Mouse (Mus musculus) C2C12 (cell line): ENCODE measurements around the gene Sprr2k. TPM values are rescaled to one million over a fixed set of nuclear protein-coding genes. Genes with fewer than 3 reads are reported as not detected.

Experiments used
- H3K27me3 ChIP-seq: one replicate; pipeline ENCODE4 v1.6.1; 2011; ENCODE audit not compliant: control insufficient read depth, insufficient read depth, insufficient read length
- H3K36me3 ChIP-seq: one replicate; pipeline ENCODE4 v1.6.1; 2011; ENCODE audit not compliant: control insufficient read depth, insufficient read depth
- H3K4me3 ChIP-seq: one replicate; pipeline ENCODE4 v1.5.1; 2011; ENCODE audit warnings: mild to moderate bottlenecking, control low read depth; ENCODE audit not compliant: poor library complexity, insufficient read depth, severe bottlenecking
- H3K79me2 ChIP-seq: one replicate; pipeline ENCODE4 v1.6.1; 2011; ENCODE audit not compliant: control insufficient read depth, insufficient read depth
- H3K79me3 ChIP-seq: one replicate; pipeline ENCODE4 v1.6.1; 2011; ENCODE audit warnings: low read depth, control low read depth
- H3ac ChIP-seq: one replicate; pipeline ENCODE3; 2011; ENCODE audit warnings: low read depth; ENCODE audit not compliant: control insufficient read depth, insufficient read length
- CEBPB ChIP-seq: IDR thresholded peaks from one replicate; pipeline ENCODE4 v1.6.1; 2011; ENCODE audit warnings: low read depth, mild to moderate bottlenecking, control low read depth, moderate library complexity
- CTCF ChIP-seq: IDR thresholded peaks from one replicate; pipeline ENCODE4 v1.5.1; 2011; ENCODE audit not compliant: control insufficient read depth, insufficient read depth, insufficient read length
- FOSL1 ChIP-seq: IDR thresholded peaks from one replicate; pipeline ENCODE4 v1.8.0; 2011; ENCODE audit warnings: mild to moderate bottlenecking, low read length; ENCODE audit not compliant: poor library complexity, insufficient read depth, severe bottlenecking
- MAX ChIP-seq: IDR thresholded peaks from one replicate; pipeline ENCODE4 v1.6.1; 2011; ENCODE audit warnings: mild to moderate bottlenecking, control low read depth
- MYOD1 ChIP-seq: IDR thresholded peaks from one replicate; pipeline ENCODE4 v1.6.1; 2011; ENCODE audit warnings: low read depth; ENCODE audit not compliant: control insufficient read depth, insufficient read length
- MYOG ChIP-seq: IDR thresholded peaks from one replicate; pipeline ENCODE4 v1.6.1; 2011; ENCODE audit not compliant: control insufficient read depth, insufficient read length; ENCODE audit errors: extremely low read depth
- USF1 ChIP-seq: IDR thresholded peaks from one replicate; pipeline ENCODE4 v1.6.1; 2011; ENCODE audit warnings: low read depth, mild to moderate bottlenecking, control low read depth, moderate library complexity
- long read RNA-seq, 2 experiments: library from polyadenylated mRNA; unstranded; transcript quantifications; one replicate each; pipeline ENCODE4 v2.0.0; 2019 to 2020
- polyA plus RNA-seq: library from polyadenylated mRNA; unstranded; fragments of >200 nt; fragmentation: generic; extraction: Trizol; gene quantifications from one replicate; pipeline ENCODE4 v1.2.1, GENCODE M21; 2012; ENCODE audit warnings: missing spikeins

The Sprr2k gene
- 4.0 TPM for polyA plus RNA-seq
- long read RNA-seq, experiment 1, result 0 reads
- long read RNA-seq, experiment 2, result 0 reads

DNA sequence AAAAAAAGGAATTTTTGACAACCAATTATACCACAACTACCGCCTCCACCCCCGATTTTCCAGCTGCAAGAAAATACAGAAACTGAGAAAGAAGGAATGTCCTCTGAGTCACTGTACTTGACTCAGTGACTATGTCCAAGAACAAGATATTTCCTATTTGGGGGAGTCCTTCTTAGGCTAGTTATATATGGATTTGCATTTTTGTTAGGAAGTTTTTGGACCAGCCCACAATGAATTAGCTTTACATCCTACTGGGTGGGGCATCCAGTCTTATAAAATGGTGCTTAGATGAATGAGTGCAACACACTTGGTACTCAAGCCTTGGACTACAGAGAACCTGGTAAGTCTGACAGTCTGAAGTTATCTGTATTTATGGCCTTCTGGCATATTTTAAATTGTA, at the start of gene Sprr2k:
Sprr2k (plus strand) TSS at position 301 of the 400 bp plus-strand sequence.
- Histone ChIP-seq H3K4me3 (no peak within 1 kb of the TSS), H3K36me3 (no peaks in the 10 kb centered on the region), H3K79me2 (no peaks in the 10 kb centered on the region), H3K79me3 (no peaks in the 10 kb centered on the region), H3ac (no peak within 1 kb of the TSS), H3K27me3 (no peaks in the 10 kb centered on the region)
- no peak for TF ChIP-seq MAX
- no peak for TF ChIP-seq FOSL1
- TF ChIP-seq CEBPB, result no peak
- TF ChIP-seq MYOG, result no peak
- TF ChIP-seq USF1, result no peak
- no peak for TF ChIP-seq CTCF
- no peak for TF ChIP-seq MYOD1

DNA sequence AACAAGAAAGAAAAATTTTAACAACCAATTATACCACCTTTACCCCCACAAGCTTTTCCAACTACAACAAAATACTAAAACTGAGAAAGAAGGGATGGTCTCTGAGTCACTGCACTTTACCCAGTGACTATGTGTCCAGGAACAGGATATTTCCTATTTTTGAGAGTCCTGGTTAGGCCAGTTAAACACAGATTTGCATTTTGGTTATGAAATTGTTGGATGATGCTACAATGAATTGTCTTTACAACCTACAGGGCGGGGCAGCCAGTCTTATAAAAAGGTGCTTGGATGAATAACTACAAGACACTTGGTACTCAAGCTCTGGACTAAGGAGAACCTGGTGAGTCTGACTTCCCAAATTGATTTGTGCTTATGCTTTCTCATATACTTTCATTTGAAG, 47.0 kb upstream of the Sprr2k start, which contains the start of gene Sprr2h:
Sprr2h (plus strand) TSS at position 301 of the 400 bp plus-strand sequence.
- H3K4me3 ChIP-seq, result no peak within 1 kb of the TSS

GRCm38 (mm10) chr3:92394301-92394700, 38.1 kb upstream of the Sprr2k start:
- Histone ChIP-seq H3K79me3 (no peaks in the 10 kb centered on the region), H3ac (no peak overlapping the region), H3K4me3 (no peak overlapping the region), H3K27me3 (no peaks in the 10 kb centered on the region), H3K79me2 (no peaks in the 10 kb centered on the region), H3K36me3 (no peaks in the 10 kb centered on the region)
- no peak for TF ChIP-seq CEBPB

More for the DNA sequence above, 47.0 kb upstream of the Sprr2k start, which contains the start of gene Sprr2h:
- Histone ChIP-seq H3K79me2 (no peaks in the 10 kb centered on the region), H3K27me3 (no peaks in the 10 kb centered on the region), H3ac (no peak within 1 kb of the TSS), H3K79me3 (no peaks in the 10 kb centered on the region), H3K36me3 (no peaks in the 10 kb centered on the region)
- no peak for TF ChIP-seq MYOG
- TF ChIP-seq CEBPB, result no peak
- TF ChIP-seq CTCF, result no peak
- no peak for TF ChIP-seq MAX
- TF ChIP-seq USF1, result no peak
- TF ChIP-seq FOSL1, result no peak
- no peak for TF ChIP-seq MYOD1

DNA sequence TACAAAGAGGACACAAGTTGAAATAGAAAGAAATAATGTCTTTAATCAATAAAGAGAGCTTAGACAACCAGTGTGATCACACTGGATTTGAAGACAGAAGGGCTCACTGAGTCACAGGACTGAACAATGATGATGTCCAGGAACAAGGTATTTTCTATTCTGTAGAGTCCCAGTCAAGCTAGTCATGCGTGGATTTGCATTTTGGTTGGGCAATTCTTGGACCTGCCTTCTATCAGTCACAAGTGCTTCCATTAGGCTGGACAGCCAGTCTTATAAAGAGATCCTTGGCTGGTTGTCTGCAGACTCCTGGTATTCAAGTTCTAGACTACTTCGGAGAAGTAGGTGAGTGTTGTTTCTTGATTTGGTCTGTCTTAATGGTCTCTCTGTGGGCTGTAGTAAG, 24.7 kb upstream of the Sprr2k start, which contains the start of gene Sprr2i:
Sprr2i (plus strand) TSS at position 301 of the 400 bp plus-strand sequence.
- no peaks in the 10 kb centered on the region for H3K27me3 ChIP-seq
- H3K4me3 ChIP-seq, result no peak within 1 kb of the TSS
- TF ChIP-seq MYOD1 (no peak), MYOG (no peak), MAX (no peak), FOSL1 (no peak), USF1 (no peak), CTCF (no peak), CEBPB (no peak)
- H3K79me3 ChIP-seq, result no peaks in the 10 kb centered on the region
- no peaks in the 10 kb centered on the region for H3K36me3 ChIP-seq
- H3K79me2 ChIP-seq, result no peaks in the 10 kb centered on the region
- H3ac ChIP-seq, result no peak within 1 kb of the TSS

DNA sequence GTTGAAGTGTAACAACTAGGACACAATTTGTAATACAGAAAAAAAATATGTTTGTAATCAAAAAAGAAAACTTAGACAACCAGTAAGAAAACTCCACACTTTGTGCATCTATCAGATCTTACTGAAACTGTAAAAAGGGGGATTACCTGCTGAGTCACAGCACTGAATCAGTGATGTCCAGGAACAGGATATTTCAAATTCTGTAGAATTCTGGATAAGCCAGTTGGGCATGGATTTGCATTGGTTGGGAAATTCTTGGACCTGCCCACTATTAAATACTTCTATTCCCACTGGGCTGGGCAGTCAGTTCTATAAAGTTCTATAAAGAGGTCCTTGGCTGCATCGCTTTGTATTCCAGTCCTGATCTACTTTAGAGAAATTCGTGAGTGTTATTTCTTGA, 14.6 kb upstream of the Sprr2k start, which contains the start of gene Sprr2j-ps:
Sprr2j-ps (plus strand) TSS at position 301 of the 400 bp plus-strand sequence.
- Histone ChIP-seq H3K79me3 (no peaks in the 10 kb centered on the region), H3K79me2 (no peaks in the 10 kb centered on the region), H3K27me3 (no peaks in the 10 kb centered on the region), H3K4me3 (no peak within 1 kb of the TSS), H3ac (no peak within 1 kb of the TSS), H3K36me3 (no peaks in the 10 kb centered on the region)
- no peak for TF ChIP-seq MYOD1
- TF ChIP-seq MAX, result no peak
- no peak for TF ChIP-seq MYOG
- TF ChIP-seq FOSL1, result no peak
- TF ChIP-seq USF1, result no peak
- TF ChIP-seq CEBPB, result no peak
- TF ChIP-seq CTCF, result no peak

DNA sequence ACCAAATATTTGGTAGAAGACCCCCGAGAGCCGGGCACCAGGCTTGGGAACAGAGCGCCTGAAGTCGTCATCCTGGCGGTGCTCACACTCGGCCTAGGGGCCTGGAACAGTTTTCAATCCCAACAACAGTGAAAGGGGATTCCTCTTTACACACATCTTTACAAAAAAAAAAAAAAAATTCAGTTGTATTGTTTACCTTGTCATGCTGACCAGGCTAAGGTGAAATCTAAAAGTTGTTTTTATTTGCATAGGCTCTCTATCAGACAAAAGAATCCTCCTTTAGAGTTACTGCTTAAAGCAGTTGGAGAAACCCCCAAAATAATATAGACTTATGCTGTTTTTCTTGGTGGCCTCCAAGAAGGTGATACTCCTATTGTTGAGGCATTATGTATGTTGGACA, 3.1 kb upstream of the Sprr2k start, which contains the start of gene Gm9774:
Gm9774 (minus strand) TSS at position 101 of the 400 bp plus-strand sequence.
- Histone ChIP-seq H3K36me3 (no peaks in the 10 kb centered on the region), H3K79me3 (no peaks in the 10 kb centered on the region), H3ac (no peak within 1 kb of the TSS), H3K4me3 (no peak within 1 kb of the TSS), H3K79me2 (no peaks in the 10 kb centered on the region), H3K27me3 (no peaks in the 10 kb centered on the region)
- TF ChIP-seq USF1, result no peak
- no peak for TF ChIP-seq CEBPB
- no peak for TF ChIP-seq MAX
- TF ChIP-seq MYOD1, result no peak
- no peak for TF ChIP-seq CTCF
- no peak for TF ChIP-seq MYOG
- TF ChIP-seq FOSL1, result no peak
